Mouse (Mus musculus) CH12.LX (cell line): ENCODE measurements around the gene Mrtfb.

ENCODE experiments used
- CHD2 ChIP-seq: IDR thresholded peaks from 2 replicates; pipeline ENCODE4 v1.6.1; 2011; ENCODE audit warnings: low read length, improper control_type of control experiment
- CTCF ChIP-seq, 2 experiments: IDR thresholded peaks in 1 of 2; conservative IDR thresholded peaks in 1 of 2; 2 replicates each; pipeline ENCODE4 v1.5.1; 2011 to 2012; ENCODE audit warnings: low read depth in 2 of 2, low read length in 2 of 2, improper control_type of control experiment in 1 of 2, inconsistent platforms in 1 of 2, mild to moderate bottlenecking in 1 of 2, moderate library complexity in 1 of 2
- SIN3A ChIP-seq: IDR thresholded peaks from 2 replicates; pipeline ENCODE4 v1.6.1; 2012; ENCODE audit warnings: low read length, improper control_type of control experiment, inconsistent platforms
- TBP ChIP-seq: conservative IDR thresholded peaks from 2 replicates; pipeline ENCODE4 v1.6.1; 2011; ENCODE audit warnings: low read depth, low read length, improper control_type of control experiment

- TF ChIP-seq CTCF (conservative IDR thresholded peaks at IDR 0.05 in 1 of 2, IDR thresholded peaks at IDR 0.05 in 1 of 2; ENCODE audit: low read depth in 2 of 2, low read length in 2 of 2) (no peak), CHD2 (no peak), TBP (no peak), SIN3A (no peak)
These were observed 106.9 kb downstream of the Mrtfb start for GRCm38 (mm10) chr16:13363141-13363540.
